Mouse (Mus musculus) heart, adult 2 months (tissue): Measurements from ENCODE around the gene S100a8. TPM values are rescaled to one million over a fixed set of nuclear protein-coding genes. Genes with fewer than 3 reads are reported as not detected.

Experiments
- DNase-seq, 2 experiments: peaks; one replicate each; pipeline ENCODE4 v3.0.0; 2021
- H3K27ac ChIP-seq: fragments of 200-600 bp; 2 replicates; pipeline ENCODE4 v1.8.1; 2022
- H3K27me3 ChIP-seq: fragments of 200-500 bp; 2 replicates; pipeline ENCODE4 v1.6.1; 2012; ENCODE audit warnings: mild to moderate bottlenecking, low read length, inconsistent platforms, mixed read lengths; ENCODE audit not compliant: control insufficient read depth, insufficient read depth
- H3K36me3 ChIP-seq: fragments of 200-500 bp; 2 replicates; pipeline ENCODE4 v1.6.1; 2012; ENCODE audit warnings: low read length, inconsistent platforms; ENCODE audit not compliant: control insufficient read depth, insufficient read depth
- H3K4me1 ChIP-seq: fragments of 200-500 bp; 2 replicates; pipeline ENCODE4 v1.6.1; 2011; ENCODE audit warnings: low read length; ENCODE audit not compliant: control insufficient read depth, insufficient read depth
- H3K4me3 ChIP-seq: fragments of 200-600 bp; 2 replicates; pipeline ENCODE4 v1.8.1; 2022
- H3K79me2 ChIP-seq: fragments of 200-500 bp; replicated peaks from 2 replicates; pipeline ENCODE4 v1.6.1; 2012; ENCODE audit warnings: mild to moderate bottlenecking, inconsistent platforms, low read length, moderate library complexity, mixed read lengths; ENCODE audit not compliant: control insufficient read depth, insufficient read depth
- H3K9ac ChIP-seq: fragments of 200-500 bp; 2 replicates; pipeline ENCODE4 v1.6.1; 2012; ENCODE audit warnings: low read depth, mild to moderate bottlenecking, control low read depth, inconsistent platforms, low read length, mixed read lengths
- CTCF ChIP-seq: fragments of 200-600 bp; IDR thresholded peaks from 2 replicates; pipeline ENCODE4 v1.8.1; 2022; ENCODE audit warnings: antibody characterized with exemption, mild to moderate bottlenecking, moderate library complexity
- EP300 ChIP-seq: fragments of 200-500 bp; IDR thresholded peaks from 2 replicates; pipeline ENCODE4 v1.6.1; 2011; ENCODE audit warnings: low read depth, low read length, control low read depth; ENCODE audit not compliant: insufficient read depth
- POLR2A ChIP-seq: fragments of 200-500 bp; IDR thresholded peaks from 2 replicates; pipeline ENCODE4 v1.6.1; 2011; ENCODE audit warnings: mild to moderate bottlenecking, low read depth, low read length, control low read depth; ENCODE audit not compliant: insufficient read depth
- WGBS: fragments of 180-500 bp; shearing (Covaris S2); methylation state at CpG from one replicate; pipeline ENCODE4 v1.1.7; 2018; 5-methylcytosine and 5-hydroxymethylcytosine counted together
- intact Hi-C: fragments of 180-260 bp; cut with DNase I; formaldehyde crosslinking; loops from one replicate; pipeline ENCODE4 v1.15.1; 2025
- polyA plus RNA-seq: library from polyadenylated mRNA; depleted of rRNA; stranded (reverse); fragments of >200 nt; gene quantifications from 2 replicates; pipeline ENCODE4 v1.2.3, GENCODE M21; 2012; rRNA removed
- total RNA-seq, 2 experiments: library from RNA; stranded (reverse); gene quantifications; 2 replicates each; pipeline ENCODE4 v1.2.3; 2021

Gene S100a8
- total and polyA plus RNA-seq, 3 experiments: 4.6 to 7.7 TPM; not detected in 1

GRCm38 (mm10) chr3:90693496-90693895 is 24.7 kb downstream of the S100a8 start:
- WGBS: 61% methylated on average over 2 of the region's 2 CpGs
- TF ChIP-seq POLR2A (no peak), EP300 (no peak), CTCF (no peak)

GRCm38 (mm10) chr3:90695613-90696012 is 26.8 kb downstream of the S100a8 start, which contains the start of gene S100a9:
S100a9 (minus strand) TSS chr3:90695721.
- no peak for DNase-seq
- no peak within 1 kb of the TSS for H3K4me3 ChIP-seq
- no peak for TF ChIP-seq CTCF
- no peak for TF ChIP-seq POLR2A
- TF ChIP-seq EP300: no peak
- intact Hi-C loops: no loop called here
- no peaks in the 10 kb centered on the region for H3K4me1 ChIP-seq
- no peaks in the 10 kb centered on the region for H3K79me2 ChIP-seq
- H3K9ac ChIP-seq: no peak within 1 kb of the TSS
- no peaks in the 10 kb centered on the region for H3K36me3 ChIP-seq
- 49% methylated on average over 3 of the region's 3 CpGs for WGBS
- no peak within 1 kb of the TSS for H3K27ac ChIP-seq
- H3K27me3 ChIP-seq: no peaks in the 10 kb centered on the region

More at GRCm38 (mm10) chr3:90693496-90693895, 24.7 kb downstream of the S100a8 start:
- Histone ChIP-seq H3K27ac (no peak overlapping the region), H3K79me2 (no peaks in the 10 kb centered on the region), H3K36me3 (no peaks in the 10 kb centered on the region), H3K4me3 (no peak overlapping the region), H3K9ac (no peak overlapping the region), H3K27me3 (no peaks in the 10 kb centered on the region), H3K4me1 (no peaks in the 10 kb centered on the region)
- no peak for DNase-seq
- intact Hi-C loops: no loop called here

- Histone ChIP-seq H3K4me1 (no peaks in the 10 kb centered on the region), H3K79me2 (no peaks in the 10 kb centered on the region), H3K27ac (no peak overlapping the region), H3K36me3 (no peaks in the 10 kb centered on the region), H3K9ac (no peak overlapping the region), H3K27me3 (no peaks in the 10 kb centered on the region), H3K4me3 (no peak overlapping the region)
- no peak for TF ChIP-seq POLR2A
- TF ChIP-seq CTCF: no peak
- no peak for TF ChIP-seq EP300
- no peak for DNase-seq
- intact Hi-C loops: no loop called here
- 75% methylated on average over 2 of the region's 2 CpGs for WGBS
Observed at GRCm38 (mm10) chr3:90702244-90702643, 33.5 kb downstream of the S100a8 start.

GRCm38 (mm10) chr3:90708523-90709202 is 39.9 kb downstream of the S100a8 start:
- no peaks in the 10 kb centered on the region for H3K79me2 ChIP-seq
- H3K27me3 ChIP-seq: no peaks in the 10 kb centered on the region
- H3K4me1 ChIP-seq: no peaks in the 10 kb centered on the region
- 20% methylated on average over 4 of the region's 4 CpGs for WGBS
- intact Hi-C loops: loop anchor here (1.0 to 5.0 kb wide), 2 partner anchors 51 to 126 kb away; no protein-coding TSS in a partner anchor
- no peak for TF ChIP-seq POLR2A
- TF ChIP-seq CTCF: peak; percentile 88
- H3K4me3 ChIP-seq: no peak overlapping the region
- no peak overlapping the region for H3K9ac ChIP-seq
- DNase-seq: no peak
- no peak overlapping the region for H3K27ac ChIP-seq
- no peaks in the 10 kb centered on the region for H3K36me3 ChIP-seq

- WGBS: 42% methylated on average over 12 of the region's 12 CpGs
- H3K4me3 ChIP-seq: no peak overlapping the region
- intact Hi-C loops: loop anchor here (1.0 to 5.0 kb wide), 2 partner anchors 53 to 128 kb away; no protein-coding TSS in a partner anchor
- DNase-seq: peak; percentile 64 to 80
- no peaks in the 10 kb centered on the region for H3K4me1 ChIP-seq
- no peak for TF ChIP-seq POLR2A
- TF ChIP-seq EP300: 0 out of 2 replicates have a peak, but pooled peaks have one; percentile 38
- H3K27me3 ChIP-seq: no peaks in the 10 kb centered on the region
- H3K36me3 ChIP-seq: no peaks in the 10 kb centered on the region
- no peak overlapping the region for H3K27ac ChIP-seq
- no peaks in the 10 kb centered on the region for H3K79me2 ChIP-seq
- no peak overlapping the region for H3K9ac ChIP-seq
Observed at GRCm38 (mm10) chr3:90709591-90710460, 41.0 kb downstream of the S100a8 start.

Other genes with a start within 250 kb of the S100a8 start
- gene Ints3, start 235.4 kb upstream of the S100a8 start, total RNA-seq: 10 to 100 TPM; 22.9 to 26.3 TPM
- gene Ints3, start 235.4 kb upstream of the S100a8 start, polyA plus RNA-seq: 15.2 and 21.8 TPM in 2 replicates
- 10 to 100 TPM; 16.1 to 16.3 TPM for gene Npr1, start 203.1 kb upstream of the S100a8 start, total RNA-seq
- 35.0 and 47.5 TPM in 2 replicates for gene Npr1, start 203.1 kb upstream of the S100a8 start, polyA plus RNA-seq
- 10 to 100 TPM; 30.6 to 32.2 TPM for gene Ilf2, start 192.9 kb upstream of the S100a8 start, total RNA-seq
- gene Ilf2, start 192.9 kb upstream of the S100a8 start, polyA plus RNA-seq: 13.9 and 24.9 TPM in 2 replicates
- gene Snapin, start 177.9 kb upstream of the S100a8 start, total RNA-seq: 10 to 100 TPM; 60.0 to 71.3 TPM
- 50.7 and 89.1 TPM in 2 replicates for gene Snapin, start 177.9 kb upstream of the S100a8 start, polyA plus RNA-seq
- 10 to 100 TPM; 90.0 to 93.0 TPM for gene Chtop, start 159.5 kb upstream of the S100a8 start, total RNA-seq
- 30.4 and 51.4 TPM in 2 replicates for gene Chtop, start 159.5 kb upstream of the S100a8 start, polyA plus RNA-seq
- gene S100a1, start 154.6 kb upstream of the S100a8 start, total RNA-seq: 1,000 to 10,000 TPM in 1 of 2 experiments, 100 to 1,000 TPM in 1; 871 to 1,070 TPM
- gene S100a1, start 154.6 kb upstream of the S100a8 start, polyA plus RNA-seq: 1,425 and 1,426 TPM in 2 replicates
- 10 to 100 TPM; 28.3 to 29.6 TPM for gene S100a13, start 154.5 kb upstream of the S100a8 start, total RNA-seq
- 56.7 and 78.0 TPM in 2 replicates for gene S100a13, start 154.5 kb upstream of the S100a8 start, polyA plus RNA-seq
- under 1 TPM; 0.23 to 0.50 TPM for gene S100a14, start 142.1 kb upstream of the S100a8 start, total RNA-seq
- 0.57 TPM in 1 of 2 replicates, not detected in the other for gene S100a14, start 142.1 kb upstream of the S100a8 start, polyA plus RNA-seq
- gene S100a16, start 131.7 kb upstream of the S100a8 start, total RNA-seq: 10 to 100 TPM; 65.5 to 69.6 TPM
- 75.2 and 98.3 TPM in 2 replicates for gene S100a16, start 131.7 kb upstream of the S100a8 start, polyA plus RNA-seq
- not detected for gene S100a3, start 108.4 kb upstream of the S100a8 start, total RNA-seq
- gene S100a3, start 108.4 kb upstream of the S100a8 start, polyA plus RNA-seq: 0.32 and 0.37 TPM in 2 replicates
- not detected for gene S100a2, start 78.7 kb upstream of the S100a8 start, total RNA-seq
- gene S100a2, start 78.7 kb upstream of the S100a8 start, polyA plus RNA-seq: not detected in 2 replicates
- not detected for gene Gm42674, start 67.1 kb upstream of the S100a8 start, total RNA-seq
- not detected in 2 replicates for gene Gm42674, start 67.1 kb upstream of the S100a8 start, polyA plus RNA-seq
- 10 to 100 TPM in 1 of 2 experiments, 1 to 10 TPM in 1; 9.9 to 11.4 TPM for gene S100a4, start 65.2 kb upstream of the S100a8 start, total RNA-seq
- 20.4 and 26.3 TPM in 2 replicates for gene S100a4, start 65.2 kb upstream of the S100a8 start, polyA plus RNA-seq
- not detected for gene S100a5, start 60.5 kb upstream of the S100a8 start, total RNA-seq
- not detected in 2 replicates for gene S100a5, start 60.5 kb upstream of the S100a8 start, polyA plus RNA-seq
- gene S100a6, start 56.1 kb upstream of the S100a8 start, total RNA-seq: 10 to 100 TPM; 65.8 to 79.9 TPM
- gene S100a6, start 56.1 kb upstream of the S100a8 start, polyA plus RNA-seq: 141 and 158 TPM in 2 replicates
- gene S100a7a, start 15.0 kb upstream of the S100a8 start, total RNA-seq: under 1 TPM; 0.18 to 0.57 TPM
- gene S100a7a, start 15.0 kb upstream of the S100a8 start, polyA plus RNA-seq: 0.29 and 1.0 TPM in 2 replicates
- 1 to 10 TPM; 1.5 to 9.2 TPM for gene S100a9, start 26.7 kb downstream of the S100a8 start, total RNA-seq
- gene S100a9, start 26.7 kb downstream of the S100a8 start, polyA plus RNA-seq: 6.2 and 7.0 TPM in 2 replicates
- not detected for gene Pglyrp4, start 57.9 kb downstream of the S100a8 start, total RNA-seq
- gene Pglyrp4, start 57.9 kb downstream of the S100a8 start, polyA plus RNA-seq: not detected in 2 replicates
- not detected for gene Gm5849, start 108.9 kb downstream of the S100a8 start, total RNA-seq
- not detected in 2 replicates for gene Gm5849, start 108.9 kb downstream of the S100a8 start, polyA plus RNA-seq